Mouse (Mus musculus) CH12.LX (cell line): Measurements from ENCODE around the gene Cdh13.

ENCODE experiments used
- CTCF ChIP-seq, 2 experiments: IDR thresholded peaks in 1 of 2; conservative IDR thresholded peaks in 1 of 2; 2 replicates each; pipeline ENCODE4 v1.5.1; 2011 to 2012; ENCODE audit warnings: low read depth in 2 of 2, low read length in 2 of 2, improper control_type of control experiment in 1 of 2, inconsistent platforms in 1 of 2, mild to moderate bottlenecking in 1 of 2, moderate library complexity in 1 of 2
- E2F4 ChIP-seq: IDR thresholded peaks from 2 replicates; pipeline ENCODE4 v1.6.1; 2011; ENCODE audit warnings: low read depth, low read length, improper control_type of control experiment; ENCODE audit not compliant: insufficient replicate concordance
- EP300 ChIP-seq: IDR thresholded peaks from 2 replicates; pipeline ENCODE4 v1.6.1; 2011; ENCODE audit warnings: low read length, improper control_type of control experiment
- RCOR1 ChIP-seq: conservative IDR thresholded peaks from 2 replicates; pipeline ENCODE4 v1.6.1; 2012; ENCODE audit warnings: low read depth, mild to moderate bottlenecking, inconsistent platforms, low read length, improper control_type of control experiment

DNA sequence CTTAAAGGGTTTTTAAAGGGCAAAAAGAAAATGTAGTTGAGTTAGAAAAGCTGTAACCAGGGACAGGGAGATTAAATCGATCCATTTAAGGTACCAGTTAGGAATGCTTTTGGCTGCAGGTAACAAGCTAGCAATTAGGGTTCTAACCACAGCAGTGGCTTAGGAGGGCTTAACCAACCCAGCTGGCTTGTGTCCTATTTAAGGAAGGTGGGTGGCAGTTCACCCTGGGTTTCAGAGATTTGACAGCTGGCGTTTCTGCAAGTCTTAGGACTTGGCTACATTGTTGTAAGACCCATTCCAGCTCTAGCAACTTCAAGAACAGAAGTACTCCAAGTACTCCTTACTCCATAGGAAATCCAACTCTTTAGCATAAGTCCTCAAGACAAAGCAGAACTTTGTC lies 700.2 kb downstream of the Cdh13 start:
- TF ChIP-seq RCOR1, result no peak
- TF ChIP-seq E2F4, result no peak
- no peak for TF ChIP-seq CTCF (conservative IDR thresholded peaks at IDR 0.05 in 1 of 2, IDR thresholded peaks at IDR 0.05 in 1 of 2; ENCODE audit: low read depth in 2 of 2, low read length in 2 of 2)
- TF ChIP-seq EP300, result no peak
